Mouse (Mus musculus) heart, postnatal 0 days (tissue): ENCODE data around the gene Dnttip2. TPM values are rescaled to one million over a fixed set of nuclear protein-coding genes. Genes with fewer than 3 reads are reported as not detected.

Experiments used
- ATAC-seq: fragments of 200-750 bp; cut with Nextera tagmentation; 2 replicates; pipeline ENCODE4 v1.8.0; 2017; ENCODE audit warnings: low read depth, moderate number of reproducible peaks, moderate library complexity; ENCODE audit not compliant: insufficient read depth
- DNase-seq: peaks from one replicate; pipeline ENCODE4 v3.0.0-alpha.2; 2016; ENCODE audit warnings: low spot score
- H3K27ac ChIP-seq: fragments of 300-500 bp; sonication (generic); 2 replicates; pipeline ENCODE4 v1.5.1; 2014; ENCODE audit warnings: low read depth, mild to moderate bottlenecking
- H3K27me3 ChIP-seq: fragments of 300-500 bp; sonication (generic); 2 replicates; pipeline ENCODE4 v1.6.1; 2014; ENCODE audit warnings: low read length, mixed read lengths; ENCODE audit not compliant: control insufficient read depth, insufficient read depth
- H3K36me3 ChIP-seq: fragments of 300-500 bp; sonication (generic); replicated peaks from 2 replicates; pipeline ENCODE4 v1.6.1; 2014; ENCODE audit warnings: low read length, mixed read lengths; ENCODE audit not compliant: control insufficient read depth, insufficient read depth
- H3K4me1 ChIP-seq: fragments of 300-500 bp; sonication (generic); 2 replicates; pipeline ENCODE4 v1.6.1; 2014; ENCODE audit warnings: antibody characterized with exemption; ENCODE audit not compliant: control insufficient read depth, insufficient read depth
- H3K4me2 ChIP-seq: fragments of 300-500 bp; sonication (generic); 2 replicates; pipeline ENCODE4 v1.6.1; 2014; ENCODE audit warnings: low read depth, mild to moderate bottlenecking, low read length, moderate library complexity
- H3K4me3 ChIP-seq: fragments of 300-500 bp; sonication (generic); 2 replicates; pipeline ENCODE4 v1.5.1; 2014; ENCODE audit warnings: low read depth, low read length
- H3K9ac ChIP-seq: fragments of 300-500 bp; sonication (generic); replicated peaks from 2 replicates; pipeline ENCODE4 v1.6.1; 2014; ENCODE audit warnings: low read depth, low read length, mixed read lengths
- H3K9me3 ChIP-seq: fragments of 300-500 bp; sonication (generic); replicated peaks from 2 replicates; pipeline ENCODE4 v1.6.1; 2016; ENCODE audit warnings: low read length; ENCODE audit not compliant: control insufficient read depth
- CTCF ChIP-seq: IDR thresholded peaks from 2 replicates; pipeline ENCODE4 v1.5.1; 2016; ENCODE audit warnings: antibody characterized with exemption, control low read depth, low read depth
- EP300 ChIP-seq: IDR thresholded peaks from 2 replicates; pipeline ENCODE4 v1.6.1; 2016; ENCODE audit warnings: antibody characterized with exemption, low read depth
- WGBS: fragments of 180-500 bp; shearing (Covaris S2); extraction: QIAGEN DNeasy Blood & Tissue Kit; methylation state at CpG from one replicate; pipeline ENCODE4 v1.1.7; 2014; 5-methylcytosine and 5-hydroxymethylcytosine counted together
- polyA plus RNA-seq: library from polyadenylated mRNA; unstranded; fragments of >200 nt; fragmentation: Nextera tagmentation; extraction: Ambion mirVana; gene quantifications from 2 replicates; pipeline ENCODE4 v1.2.1, GENCODE M21; 2015
- total RNA-seq: library from RNA; depleted of rRNA; stranded (reverse); fragments of >200 nt; gene quantifications from 2 replicates; pipeline ENCODE4 v1.2.3, GENCODE M21; 2014; ENCODE audit warnings: low replicate concordance

Gene Dnttip2
- total and polyA plus RNA-seq, 2 experiments from 2014 or later: 11.2 to 33.4 TPM

DNA sequence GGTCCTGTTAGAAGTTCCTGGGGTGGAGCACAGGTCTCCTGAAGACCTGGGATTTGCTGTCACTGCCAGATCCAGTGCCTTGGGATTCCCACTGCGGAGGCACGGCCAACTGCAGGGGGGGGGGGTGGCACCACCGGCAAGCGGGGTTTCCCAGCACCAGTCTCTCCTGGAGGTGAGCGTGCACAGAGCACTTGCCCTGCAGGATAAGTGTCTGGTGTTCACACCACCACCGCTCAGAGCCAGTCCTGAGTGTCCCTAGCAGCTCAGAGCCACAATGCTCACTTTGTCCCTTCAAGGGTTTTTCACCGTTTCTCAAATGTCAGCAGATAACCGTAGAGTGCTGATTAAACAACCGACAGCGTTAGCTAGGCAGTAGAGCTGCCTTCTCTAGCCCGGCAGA, 42.4 kb downstream of the Dnttip2 start:
- ATAC-seq: peak; percentile 51; the same call in 1 of the 2 replicates
- Histone ChIP-seq H3K9ac (no peak overlapping the region), H3K9me3 (no peaks in the 10 kb centered on the region), H3K27me3 (peaks cover 60% of the 10 kb centered on the region), H3K36me3 (no peaks in the 10 kb centered on the region), H3K4me1 (peaks cover 6% of the 10 kb centered on the region; the same call in 1 of the 2 replicates), H3K4me3 (no peak overlapping the region), H3K4me2 (peak overlapping the region; percentile 32), H3K27ac (no peak overlapping the region)
- TF ChIP-seq CTCF: no peak
- no peak for TF ChIP-seq EP300
- DNase-seq: no peak
- 9% methylated on average over 11 of the region's 11 CpGs for WGBS

DNA sequence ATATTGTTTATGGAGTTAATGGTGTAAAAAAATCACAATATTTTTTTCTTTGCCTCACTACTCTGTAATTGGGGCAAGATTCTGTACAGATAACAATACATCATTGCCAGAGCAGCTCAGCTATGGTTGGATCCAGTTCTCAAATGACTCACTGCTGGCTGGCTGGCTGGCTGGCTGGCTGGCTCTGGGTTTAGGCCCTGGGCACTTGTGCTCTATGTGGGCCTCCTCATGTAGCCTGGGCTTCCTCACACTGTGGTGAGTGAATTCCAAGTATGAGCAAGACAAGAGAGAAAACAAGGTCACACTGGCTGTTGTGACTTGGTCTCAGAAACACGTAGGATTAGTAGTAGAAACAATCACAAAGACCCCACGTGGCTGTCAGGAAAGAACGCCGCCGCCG, 43.2 kb downstream of the Dnttip2 start:
- Histone ChIP-seq H3K36me3 (no peaks in the 10 kb centered on the region), H3K9ac (no peak overlapping the region), H3K4me2 (no peak overlapping the region), H3K9me3 (no peaks in the 10 kb centered on the region), H3K27ac (no peak overlapping the region), H3K4me1 (peaks cover 6% of the 10 kb centered on the region; the same call in 1 of the 2 replicates), H3K4me3 (no peak overlapping the region), H3K27me3 (peaks cover 60% of the 10 kb centered on the region)
- TF ChIP-seq EP300: no peak
- no peak for TF ChIP-seq CTCF
- DNase-seq: no peak
- no peak for ATAC-seq
- WGBS: 91% methylated on average over 6 of the region's 6 CpGs

DNA sequence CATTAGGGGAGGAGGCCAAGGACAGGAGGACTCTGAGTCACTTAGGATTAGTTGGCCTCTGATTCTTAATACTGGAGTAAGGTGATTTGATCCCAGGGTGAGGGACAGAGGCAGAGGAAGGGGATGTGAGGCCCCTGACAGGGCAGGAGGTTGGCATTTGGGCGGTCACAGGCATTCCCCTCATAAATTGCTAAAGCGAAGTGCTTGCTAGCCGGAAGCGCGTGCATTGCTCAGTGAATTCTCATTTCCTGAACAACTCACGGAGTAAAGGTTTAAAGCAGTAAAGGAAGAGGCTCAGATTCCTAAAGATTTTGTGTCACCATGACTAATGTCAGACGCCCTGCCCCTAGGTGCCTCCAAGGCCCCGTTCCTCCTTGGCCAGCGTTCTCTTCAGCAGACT, 48.0 kb downstream of the Dnttip2 start:
- Histone ChIP-seq H3K27me3 (peaks cover 54% of the 10 kb centered on the region), H3K36me3 (no peaks in the 10 kb centered on the region), H3K27ac (no peak overlapping the region), H3K4me3 (no peak overlapping the region), H3K9me3 (no peaks in the 10 kb centered on the region), H3K9ac (no peak overlapping the region), H3K4me2 (no peak overlapping the region), H3K4me1 (no peaks in the 10 kb centered on the region)
- DNase-seq (no peak), ATAC-seq (no peak)
- TF ChIP-seq CTCF (no peak), EP300 (no peak)
- WGBS: 61% methylated on average over 9 of the region's 9 CpGs

DNA sequence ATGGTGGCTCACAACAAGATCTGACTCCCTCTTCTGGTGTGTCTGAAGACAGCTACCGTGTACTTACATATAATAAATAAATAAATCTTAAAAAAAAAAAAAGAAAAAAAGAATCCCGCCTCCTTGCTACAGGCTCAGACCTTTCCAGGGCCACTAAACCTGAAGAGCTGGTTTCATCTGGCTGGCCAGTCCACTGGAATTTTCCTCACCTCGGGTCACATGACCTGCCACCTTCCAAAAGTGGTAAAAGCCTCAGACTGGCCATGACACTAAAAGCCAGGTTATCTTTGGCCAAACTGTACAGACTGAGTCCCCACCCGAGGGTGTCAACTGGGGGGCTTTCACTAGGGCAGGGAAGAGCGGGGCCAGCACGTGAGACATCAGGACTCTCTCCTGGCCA, 49.7 kb downstream of the Dnttip2 start:
- 85% methylated on average over 6 of the region's 6 CpGs for WGBS

DNA sequence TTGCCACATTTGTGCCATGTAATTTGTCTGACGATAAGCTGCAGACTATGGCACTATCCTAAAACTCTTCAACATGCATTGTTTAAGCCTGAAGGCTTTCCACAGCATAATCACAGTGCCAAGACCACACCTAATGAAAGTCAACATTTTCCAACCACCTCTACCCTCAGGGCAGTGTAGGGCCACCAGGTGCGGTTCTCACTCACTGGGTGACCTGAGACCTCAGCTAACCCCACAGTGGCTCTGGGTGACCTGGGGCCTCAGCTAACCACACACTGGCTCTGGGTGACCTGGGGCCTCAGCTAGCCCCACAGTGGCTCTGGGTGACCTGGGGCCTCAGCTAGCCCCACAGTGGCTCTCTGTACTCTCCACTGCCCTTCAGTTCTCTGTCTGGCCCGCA, 50.3 kb downstream of the Dnttip2 start:
- DNase-seq (no peak), ATAC-seq (no peak)
- 90% methylated on average over 3 of the region's 3 CpGs for WGBS
- H3K27ac ChIP-seq: no peak overlapping the region
- no peaks in the 10 kb centered on the region for H3K9me3 ChIP-seq
- no peaks in the 10 kb centered on the region for H3K36me3 ChIP-seq
- peaks cover 42% of the 10 kb centered on the region for H3K27me3 ChIP-seq
- no peak overlapping the region for H3K9ac ChIP-seq
- no peak overlapping the region for H3K4me2 ChIP-seq
- no peak for TF ChIP-seq EP300
- TF ChIP-seq CTCF: no peak
- H3K4me3 ChIP-seq: no peak overlapping the region
- no peaks in the 10 kb centered on the region for H3K4me1 ChIP-seq

More for the DNA sequence above, 49.7 kb downstream of the Dnttip2 start:
- Histone ChIP-seq H3K4me2 (no peak overlapping the region), H3K4me3 (no peak overlapping the region), H3K9ac (no peak overlapping the region), H3K36me3 (no peaks in the 10 kb centered on the region), H3K27me3 (peaks cover 44% of the 10 kb centered on the region), H3K9me3 (no peaks in the 10 kb centered on the region), H3K27ac (no peak overlapping the region), H3K4me1 (no peaks in the 10 kb centered on the region)
- no peak for ATAC-seq
- no peak for DNase-seq
- no peak for TF ChIP-seq CTCF
- TF ChIP-seq EP300: no peak

DNA sequence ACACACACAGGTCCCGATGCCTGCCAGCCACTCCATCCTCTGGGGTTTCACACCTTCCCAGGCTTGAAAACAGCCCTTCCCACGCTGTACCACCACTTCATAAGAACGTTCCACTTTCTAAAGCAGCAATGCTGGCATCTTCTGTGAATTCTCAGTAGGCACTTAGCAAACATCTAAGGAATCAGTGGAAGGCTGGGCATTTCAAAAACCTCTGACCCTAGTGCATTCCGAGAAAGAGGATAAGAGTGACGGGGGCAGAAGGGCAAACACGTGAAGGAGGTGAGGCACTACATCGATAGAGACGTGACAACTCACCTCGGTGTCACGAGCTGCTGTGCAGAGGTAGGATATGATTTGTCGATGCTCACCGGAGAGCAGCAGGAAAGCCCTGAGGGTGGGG, 56.3 kb downstream of the Dnttip2 start:
- H3K4me3 ChIP-seq: no peak overlapping the region
- H3K4me1 ChIP-seq: peaks cover 7% of the 10 kb centered on the region
- no peaks in the 10 kb centered on the region for H3K9me3 ChIP-seq
- no peak for DNase-seq
- WGBS: 58% methylated on average over 12 of the region's 12 CpGs
- H3K27me3 ChIP-seq: peaks cover 46% of the 10 kb centered on the region
- no peaks in the 10 kb centered on the region for H3K36me3 ChIP-seq
- no peak for ATAC-seq
- TF ChIP-seq CTCF: no peak
- TF ChIP-seq EP300: no peak
- no peak overlapping the region for H3K9ac ChIP-seq
- no peak overlapping the region for H3K27ac ChIP-seq
- no peak overlapping the region for H3K4me2 ChIP-seq
